Mouse (Mus musculus) ES-Bruce4 (cell line): Measurements from ENCODE around the gene P2ry2.

Source experiments
- CTCF ChIP-seq: IDR thresholded peaks from one replicate; pipeline ENCODE4 v1.8.1; 2011; ENCODE audit warnings: low read depth, low read length
- POLR2A ChIP-seq: IDR thresholded peaks from one replicate; pipeline ENCODE4 v1.8.1; 2011; ENCODE audit warnings: low read length; ENCODE audit not compliant: insufficient read depth

DNA sequence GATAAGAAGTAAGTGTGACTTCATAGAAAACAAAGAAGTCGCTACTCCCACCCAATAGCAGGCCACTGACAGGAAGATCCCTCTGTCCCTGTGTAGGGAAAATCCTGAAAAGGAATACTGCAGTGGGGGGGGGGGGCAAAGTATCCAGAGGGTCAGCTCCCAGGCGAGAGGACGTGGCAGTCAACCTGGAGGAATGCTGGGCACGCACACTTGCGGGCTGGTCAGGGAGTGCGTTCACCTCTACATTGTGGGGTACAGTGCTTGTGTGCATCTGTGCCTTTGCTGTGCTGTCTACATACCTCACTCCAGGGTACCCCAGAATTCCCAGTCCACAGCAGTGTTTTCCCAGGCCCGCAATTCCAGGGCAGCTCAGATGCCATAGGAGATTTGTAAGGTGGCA lies 46.7 kb downstream of the P2ry2 start:
- TF ChIP-seq CTCF = no peak
- no peak for TF ChIP-seq POLR2A
